ENCODE assay signal across 11 mouse cellular contexts in the genomic region with DNA sequence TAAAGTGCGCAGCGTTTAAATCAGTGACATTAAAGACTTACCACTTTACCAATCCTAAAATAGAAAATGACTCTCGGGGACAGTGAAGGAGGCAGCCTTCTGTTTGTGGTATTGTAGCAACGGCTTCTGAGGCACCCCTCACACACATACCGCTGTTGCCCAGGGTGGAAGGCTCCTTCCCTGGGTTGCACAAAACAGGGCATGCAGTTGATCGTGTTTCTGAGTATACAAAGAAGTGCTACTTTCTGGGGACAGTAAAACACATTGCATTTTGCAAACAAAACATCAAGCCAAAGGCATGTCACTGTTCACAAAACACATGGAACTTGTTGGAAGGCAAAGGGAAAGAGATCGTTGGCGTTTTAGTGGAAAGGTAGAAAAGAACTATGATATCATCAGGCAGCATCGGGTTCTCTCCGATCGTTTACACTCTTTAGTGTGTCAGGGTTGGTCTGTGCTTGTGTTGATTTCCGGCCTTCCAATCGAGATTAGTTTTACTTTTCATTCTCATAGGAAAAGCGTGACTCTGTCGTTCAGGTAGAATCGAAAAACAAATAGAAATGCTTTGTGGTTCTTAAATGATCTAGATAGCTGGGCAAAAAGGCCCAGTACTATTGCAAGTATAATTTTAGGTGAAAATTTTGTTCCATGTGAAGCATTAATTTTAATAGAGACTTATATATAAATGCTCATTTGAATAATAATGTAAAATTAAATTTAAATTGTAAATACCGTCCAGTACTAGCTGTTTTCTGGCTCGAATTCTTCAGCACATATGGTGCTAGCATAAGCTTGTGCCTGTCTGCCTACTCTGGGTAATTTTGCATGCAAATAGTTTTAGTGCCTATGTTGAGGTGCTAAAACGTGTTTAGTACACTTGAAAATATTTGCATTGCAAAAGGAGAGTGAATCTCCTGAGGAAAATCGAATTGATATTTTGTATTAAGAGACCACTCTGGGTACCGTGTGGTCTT.
DNase-seq lines count a peak whose midpoint lies in the region; ATAC-seq and TF ChIP-seq lines count a peak whose summit lies in the region.
"Had no signal": no experiment of that assay in that cellular context is flagged by ENCODE, and none has a peak within 500 bp of the region (broad histone marks: within the 10 kb centered on the region; RNA-seq: fewer than 3 reads in every experiment).

No protein-coding gene starts in this region.

- H3K27ac ChIP-seq in embryonic facial prominence, embryonic 12.5 days = 0 out of 2 replicates have a peak overlapping the region, but pooled peaks have one; percentile 30
- H3K27ac ChIP-seq in embryonic facial prominence, embryonic 10.5 days (replicated peaks) = no peak overlapping the region
- H3K27ac ChIP-seq in lung, embryonic 14.5 days (ENCODE audit: low read depth) = peak overlapping the region; percentile 79
- peak overlapping the region; percentile 91 for H3K27ac ChIP-seq in forebrain, embryonic 16.5 days (ENCODE audit: low read length)
- H3K27ac ChIP-seq in limb, embryonic 13.5 days = peak overlapping the region; percentile 63
- H3K27ac ChIP-seq: midbrain, embryonic 12.5 days; stomach, embryonic 15.5 days had no signal

- no peaks in the 10 kb centered on the region for H3K9me3 ChIP-seq in embryonic facial prominence, embryonic 12.5 days
- H3K9me3 ChIP-seq in embryonic facial prominence, embryonic 10.5 days = no peaks in the 10 kb centered on the region
- H3K9me3 ChIP-seq in lung, embryonic 14.5 days (ENCODE audit: low read depth, low read length) = no peaks in the 10 kb centered on the region
- H3K9me3 ChIP-seq in forebrain, embryonic 16.5 days (ENCODE audit: control insufficient read depth, low read length) = no peaks in the 10 kb centered on the region
- no peaks in the 10 kb centered on the region for H3K9me3 ChIP-seq in limb, embryonic 13.5 days
- H3K9me3 ChIP-seq: midbrain, embryonic 12.5 days; stomach, embryonic 15.5 days had no signal

- WGBS in embryonic facial prominence, embryonic 12.5 days = 73% methylated on average over 21 of the region's 21 CpGs
- 84% methylated on average over 21 of the region's 21 CpGs for WGBS in embryonic facial prominence, embryonic 10.5 days
- 66% methylated on average over 21 of the region's 21 CpGs for WGBS in lung, embryonic 14.5 days
- 42% methylated on average over 21 of the region's 21 CpGs for WGBS in forebrain, embryonic 16.5 days
- 76% methylated on average over 21 of the region's 21 CpGs for WGBS in limb, embryonic 13.5 days

- no peak overlapping the region for H3K4me3 ChIP-seq in embryonic facial prominence, embryonic 12.5 days
- H3K4me3 ChIP-seq in embryonic facial prominence, embryonic 10.5 days = no peak overlapping the region
- no peak overlapping the region for H3K4me3 ChIP-seq in lung, embryonic 14.5 days (ENCODE audit: low read depth, low read length)
- H3K4me3 ChIP-seq in forebrain, embryonic 16.5 days (replicated peaks; ENCODE audit: low read length) = no peak overlapping the region
- no peak overlapping the region for H3K4me3 ChIP-seq in limb, embryonic 13.5 days
- H3K4me3 ChIP-seq: midbrain, embryonic 12.5 days; stomach, embryonic 15.5 days had no signal

- no peaks in the 10 kb centered on the region for H3K27me3 ChIP-seq in embryonic facial prominence, embryonic 12.5 days
- peaks cover 5% of the 10 kb centered on the region for H3K27me3 ChIP-seq in embryonic facial prominence, embryonic 10.5 days (replicated peaks; ENCODE audit: low read depth, poor library complexity, severe bottlenecking)
- no peaks in the 10 kb centered on the region for H3K27me3 ChIP-seq in lung, embryonic 14.5 days (ENCODE audit: insufficient read depth, low read length)
- no peaks in the 10 kb centered on the region for H3K27me3 ChIP-seq in forebrain, embryonic 16.5 days (replicated peaks; ENCODE audit: control insufficient read depth, insufficient read depth, low read length)
- no peaks in the 10 kb centered on the region for H3K27me3 ChIP-seq in limb, embryonic 13.5 days
- H3K27me3 ChIP-seq: midbrain, embryonic 12.5 days; stomach, embryonic 15.5 days had no signal

- no peak overlapping the region for H3K9ac ChIP-seq in embryonic facial prominence, embryonic 12.5 days
- peak overlapping the region; percentile 30; the same call in 1 of the 2 replicates for H3K9ac ChIP-seq in lung, embryonic 14.5 days
- peak overlapping the region; percentile 32 for H3K9ac ChIP-seq in forebrain, embryonic 16.5 days (replicated peaks; ENCODE audit: low read depth, low read length)
- H3K9ac ChIP-seq in limb, embryonic 13.5 days = no peak overlapping the region
- H3K9ac ChIP-seq: midbrain, embryonic 12.5 days; stomach, embryonic 15.5 days had no signal

- H3K4me2 ChIP-seq in embryonic facial prominence, embryonic 12.5 days (replicated peaks) = no peak overlapping the region
- H3K4me2 ChIP-seq in lung, embryonic 14.5 days = no peak overlapping the region
- peak overlapping the region; percentile 42 for H3K4me2 ChIP-seq in forebrain, embryonic 16.5 days (ENCODE audit: low read length)
- no peak overlapping the region for H3K4me2 ChIP-seq in limb, embryonic 13.5 days (replicated peaks)
- H3K4me2 ChIP-seq: midbrain, embryonic 12.5 days; stomach, embryonic 15.5 days had no signal

- H3K36me3 ChIP-seq in embryonic facial prominence, embryonic 12.5 days = no peaks in the 10 kb centered on the region
- H3K36me3 ChIP-seq in embryonic facial prominence, embryonic 10.5 days (replicated peaks) = no peaks in the 10 kb centered on the region
- no peaks in the 10 kb centered on the region for H3K36me3 ChIP-seq in lung, embryonic 14.5 days (ENCODE audit: insufficient read depth)
- H3K36me3 ChIP-seq in forebrain, embryonic 16.5 days (ENCODE audit: control insufficient read depth, insufficient read depth) = no peaks in the 10 kb centered on the region
- H3K36me3 ChIP-seq in limb, embryonic 13.5 days = no peaks in the 10 kb centered on the region
- H3K36me3 ChIP-seq: midbrain, embryonic 12.5 days; stomach, embryonic 15.5 days had no signal

- no peak for TF ChIP-seq CTCF in lung, embryonic 14.5 days (IDR thresholded peaks at IDR 0.05; ENCODE audit: low read depth)

- peaks cover 32% of the 10 kb centered on the region for H3K4me1 ChIP-seq in embryonic facial prominence, embryonic 12.5 days
- H3K4me1 ChIP-seq in embryonic facial prominence, embryonic 10.5 days = peaks cover 21% of the 10 kb centered on the region
- peaks cover 20% of the 10 kb centered on the region for H3K4me1 ChIP-seq in lung, embryonic 14.5 days (ENCODE audit: insufficient read depth)
- peaks cover 53% of the 10 kb centered on the region for H3K4me1 ChIP-seq in forebrain, embryonic 16.5 days (replicated peaks; ENCODE audit: control insufficient read depth, insufficient read depth, low read length)
- H3K4me1 ChIP-seq in limb, embryonic 13.5 days = peaks cover 58% of the 10 kb centered on the region

- no peak for DNase-seq in embryonic facial prominence, embryonic 10.5 days (ENCODE audit: low spot score)
- DNase-seq in lung, embryonic 14.5 days = no peak
- no peak for DNase-seq in lung, postnatal 14 days
- DNase-seq in spleen, postnatal 4 days (ENCODE audit: low spot score in 2 of 2) = no peak
- no peak for DNase-seq in adrenal gland, postnatal 14 days
- DNase-seq: kidney, adult 9 months had no signal

- ATAC-seq in embryonic facial prominence, embryonic 12.5 days (ENCODE audit: insufficient number of reproducible peaks, insufficient read depth, low FRiP score, low TSS enrichment) = no peak
- ATAC-seq in lung, embryonic 14.5 days (ENCODE audit: insufficient read depth) = no peak
- ATAC-seq in forebrain, embryonic 16.5 days = peak; percentile 59
- ATAC-seq in limb, embryonic 13.5 days (ENCODE audit: low FRiP score, low read depth) = no peak

Comparison
In these comparisons a context has a peak if more than half of its experiments do, and no peak if none do; other contexts are left out.
1. H3K9ac ChIP-seq: peak in lung, embryonic 14.5 days (single experiment) and forebrain, embryonic 16.5 days (single experiment); none in embryonic facial prominence, embryonic 12.5 days (single experiment) and limb, embryonic 13.5 days (single experiment).